Mouse (Mus musculus) embryonic facial prominence, embryonic 13.5 days (tissue): ENCODE data around the gene S100a8. TPM values are rescaled to one million over a fixed set of nuclear protein-coding genes. Genes with fewer than 3 reads are reported as not detected.

Experiments used
- ATAC-seq: fragments of 200-750 bp; cut with Nextera tagmentation; 2 replicates; pipeline ENCODE4 v1.8.0; 2017; ENCODE audit warnings: low read depth; ENCODE audit not compliant: insufficient number of reproducible peaks, insufficient read depth, low FRiP score, low TSS enrichment
- H3K27ac ChIP-seq: fragments of 300-500 bp; sonication (generic); 2 replicates; pipeline ENCODE4 v1.5.1; 2015; ENCODE audit warnings: moderate library complexity, mild to moderate bottlenecking, inconsistent platforms
- H3K27me3 ChIP-seq: fragments of 300-500 bp; sonication (generic); 2 replicates; pipeline ENCODE4 v1.6.1; 2015; ENCODE audit warnings: mild to moderate bottlenecking, inconsistent platforms
- H3K36me3 ChIP-seq: fragments of 300-500 bp; sonication (generic); 2 replicates; pipeline ENCODE4 v1.6.1; 2015; ENCODE audit warnings: mild to moderate bottlenecking, inconsistent platforms
- H3K4me1 ChIP-seq: fragments of 300-500 bp; sonication (generic); 2 replicates; pipeline ENCODE4 v1.6.1; 2015; ENCODE audit warnings: inconsistent platforms
- H3K4me2 ChIP-seq: fragments of 300-500 bp; sonication (generic); 2 replicates; pipeline ENCODE4 v1.6.1; 2015; ENCODE audit warnings: moderate library complexity, mild to moderate bottlenecking, inconsistent platforms
- H3K4me3 ChIP-seq: fragments of 300-500 bp; sonication (generic); 2 replicates; pipeline ENCODE4 v1.5.1; 2015; ENCODE audit warnings: mild to moderate bottlenecking, inconsistent platforms
- H3K9ac ChIP-seq: fragments of 300-500 bp; sonication (generic); 2 replicates; pipeline ENCODE4 v1.6.1; 2015; ENCODE audit warnings: mild to moderate bottlenecking, inconsistent platforms
- H3K9me3 ChIP-seq: fragments of 300-500 bp; sonication (generic); 2 replicates; pipeline ENCODE4 v1.6.1; 2016; ENCODE audit warnings: inconsistent platforms
- WGBS: fragments of 180-500 bp; shearing (Covaris S2); methylation state at CpG from one replicate; pipeline ENCODE4 v1.1.7; 2015; ENCODE audit warnings: mixed read lengths; 5-methylcytosine and 5-hydroxymethylcytosine counted together
- polyA plus RNA-seq: library from polyadenylated mRNA; unstranded; fragments of >200 nt; fragmentation: Nextera tagmentation; extraction: Ambion mirVana; gene quantifications from 2 replicates; pipeline ENCODE4 v1.2.1, GENCODE M21; 2015

S100a8 gene
- polyA plus RNA-seq: 5.9 and 15.4 TPM in 2 replicates

- Histone ChIP-seq H3K4me3 (no peak within 1 kb of the TSS), H3K36me3 (no peaks in the 10 kb centered on the region), H3K4me2 (no peak within 1 kb of the TSS), H3K27ac (no peak within 1 kb of the TSS), H3K9ac (no peak within 1 kb of the TSS), H3K27me3 (no peaks in the 10 kb centered on the region), H3K4me1 (peaks cover 5% of the 10 kb centered on the region; the same call in 1 of the 2 replicates), H3K9me3 (no peaks in the 10 kb centered on the region)
- 45% methylated on average over 8 of the region's 8 CpGs for WGBS
- no peak for ATAC-seq
These were observed at the start of gene S100a8 for GRCm38 (mm10) chr3:90668846-90669245. TSS of gene S100a8 (plus strand) at chr3:90668978.

GRCm38 (mm10) chr3:90621552-90621951, 47.2 kb upstream of the S100a8 start:
- Histone ChIP-seq H3K27me3 (no peaks in the 10 kb centered on the region), H3K27ac (no peak overlapping the region), H3K9ac (no peak overlapping the region), H3K4me2 (no peak overlapping the region), H3K36me3 (no peaks in the 10 kb centered on the region), H3K4me3 (no peak overlapping the region), H3K4me1 (peaks cover 16% of the 10 kb centered on the region), H3K9me3 (no peaks in the 10 kb centered on the region)
- no peak for ATAC-seq
- 63% methylated on average over 7 of the region's 7 CpGs for WGBS

GRCm38 (mm10) chr3:90623435-90624071, 45.2 kb upstream of the S100a8 start:
- H3K9me3 ChIP-seq: no peaks in the 10 kb centered on the region
- 13% methylated on average over 2 of the region's 2 CpGs for WGBS
- no peak overlapping the region for H3K4me2 ChIP-seq
- ATAC-seq: no peak; the same call in 1 of the 2 replicates
- no peak overlapping the region for H3K4me3 ChIP-seq
- no peaks in the 10 kb centered on the region for H3K27me3 ChIP-seq
- H3K36me3 ChIP-seq: no peaks in the 10 kb centered on the region
- H3K4me1 ChIP-seq: peaks cover 16% of the 10 kb centered on the region
- H3K9ac ChIP-seq: no peak overlapping the region
- H3K27ac ChIP-seq: no peak overlapping the region

- ATAC-seq: no peak
- H3K9ac ChIP-seq: no peak overlapping the region
These were observed 43.3 kb upstream of the S100a8 start for GRCm38 (mm10) chr3:90625496-90625895.

GRCm38 (mm10) chr3:90626266-90627021, 42.3 kb upstream of the S100a8 start:
- Histone ChIP-seq H3K4me3 (no peak overlapping the region), H3K9me3 (no peaks in the 10 kb centered on the region), H3K27ac (peak overlapping the region; percentile 35; the same call in 1 of the 2 replicates), H3K4me2 (no peak overlapping the region), H3K4me1 (peaks cover 16% of the 10 kb centered on the region), H3K27me3 (no peaks in the 10 kb centered on the region), H3K36me3 (no peaks in the 10 kb centered on the region), H3K9ac (no peak overlapping the region)
- no peak for ATAC-seq
- 69% methylated on average over 9 of the region's 9 CpGs for WGBS

More at GRCm38 (mm10) chr3:90625496-90625895, 43.3 kb upstream of the S100a8 start:
- Histone ChIP-seq H3K9me3 (no peaks in the 10 kb centered on the region), H3K4me1 (peaks cover 16% of the 10 kb centered on the region), H3K4me2 (no peak overlapping the region), H3K27me3 (no peaks in the 10 kb centered on the region), H3K4me3 (no peak overlapping the region), H3K36me3 (no peaks in the 10 kb centered on the region), H3K27ac (no peak overlapping the region)
- 71% methylated on average over 5 of the region's 5 CpGs for WGBS

GRCm38 (mm10) chr3:90627366-90627765, 41.4 kb upstream of the S100a8 start:
- peaks cover 16% of the 10 kb centered on the region for H3K4me1 ChIP-seq
- WGBS: 89% methylated on average over 5 of the region's 5 CpGs
- H3K4me2 ChIP-seq: no peak overlapping the region
- no peaks in the 10 kb centered on the region for H3K36me3 ChIP-seq
- H3K9ac ChIP-seq: no peak overlapping the region
- no peak overlapping the region for H3K4me3 ChIP-seq
- H3K9me3 ChIP-seq: no peaks in the 10 kb centered on the region
- H3K27ac ChIP-seq: no peak overlapping the region
- H3K27me3 ChIP-seq: no peaks in the 10 kb centered on the region
- no peak for ATAC-seq

GRCm38 (mm10) chr3:90627807-90628206, 41.0 kb upstream of the S100a8 start:
- no peak overlapping the region for H3K4me3 ChIP-seq
- no peaks in the 10 kb centered on the region for H3K36me3 ChIP-seq
- H3K27ac ChIP-seq: no peak overlapping the region
- H3K4me2 ChIP-seq: no peak overlapping the region
- 60% methylated on average over 4 of the region's 4 CpGs for WGBS
- no peak for ATAC-seq
- H3K9me3 ChIP-seq: no peaks in the 10 kb centered on the region
- H3K4me1 ChIP-seq: peaks cover 16% of the 10 kb centered on the region
- no peak overlapping the region for H3K9ac ChIP-seq
- H3K27me3 ChIP-seq: no peaks in the 10 kb centered on the region

GRCm38 (mm10) chr3:90629298-90629697, 39.5 kb upstream of the S100a8 start:
- no peaks in the 10 kb centered on the region for H3K36me3 ChIP-seq
- H3K4me2 ChIP-seq: no peak overlapping the region
- ATAC-seq: no peak
- H3K9ac ChIP-seq: no peak overlapping the region
- no peak overlapping the region for H3K27ac ChIP-seq
- no peaks in the 10 kb centered on the region for H3K9me3 ChIP-seq
- 0 out of 2 replicates have a peak, but pooled peaks cover 3% of the 10 kb centered on the region for H3K27me3 ChIP-seq
- H3K4me3 ChIP-seq: no peak overlapping the region
- peaks cover 3% of the 10 kb centered on the region for H3K4me1 ChIP-seq
- WGBS: 80% methylated on average over 2 of the region's 2 CpGs

- H3K4me3 ChIP-seq: no peak overlapping the region
- WGBS: 77% methylated on average over 2 of the region's 2 CpGs
- 0 out of 2 replicates have a peak, but pooled peaks cover 3% of the 10 kb centered on the region for H3K27me3 ChIP-seq
- no peaks in the 10 kb centered on the region for H3K4me1 ChIP-seq
- no peaks in the 10 kb centered on the region for H3K9me3 ChIP-seq
- no peak overlapping the region for H3K9ac ChIP-seq
- no peaks in the 10 kb centered on the region for H3K36me3 ChIP-seq
- no peak overlapping the region for H3K4me2 ChIP-seq
- no peak overlapping the region for H3K27ac ChIP-seq
- no peak for ATAC-seq
These were observed 36.8 kb upstream of the S100a8 start for GRCm38 (mm10) chr3:90631984-90632383.

- Histone ChIP-seq H3K27ac (no peak overlapping the region), H3K36me3 (no peaks in the 10 kb centered on the region), H3K27me3 (0 out of 2 replicates have a peak, but pooled peaks cover under 1% of the 10 kb centered on the region), H3K9ac (no peak overlapping the region), H3K4me3 (no peak overlapping the region), H3K9me3 (no peaks in the 10 kb centered on the region), H3K4me1 (no peaks in the 10 kb centered on the region), H3K4me2 (no peak overlapping the region)
- 53% methylated on average over 1 of the region's 1 CpGs for WGBS
- no peak for ATAC-seq
These were observed 30.1 kb upstream of the S100a8 start for GRCm38 (mm10) chr3:90638511-90639275.

GRCm38 (mm10) chr3:90639511-90640154, 29.1 kb upstream of the S100a8 start:
- 48% methylated on average over 7 of the region's 7 CpGs for WGBS
- H3K27me3 ChIP-seq: no peaks in the 10 kb centered on the region
- H3K36me3 ChIP-seq: no peaks in the 10 kb centered on the region
- no peak overlapping the region for H3K4me3 ChIP-seq
- no peak for ATAC-seq
- no peak overlapping the region for H3K4me2 ChIP-seq
- H3K9ac ChIP-seq: no peak overlapping the region
- no peaks in the 10 kb centered on the region for H3K9me3 ChIP-seq
- no peaks in the 10 kb centered on the region for H3K4me1 ChIP-seq
- H3K27ac ChIP-seq: no peak overlapping the region
